ENCODE assay signal across 10 mouse cellular contexts in the genomic region with DNA sequence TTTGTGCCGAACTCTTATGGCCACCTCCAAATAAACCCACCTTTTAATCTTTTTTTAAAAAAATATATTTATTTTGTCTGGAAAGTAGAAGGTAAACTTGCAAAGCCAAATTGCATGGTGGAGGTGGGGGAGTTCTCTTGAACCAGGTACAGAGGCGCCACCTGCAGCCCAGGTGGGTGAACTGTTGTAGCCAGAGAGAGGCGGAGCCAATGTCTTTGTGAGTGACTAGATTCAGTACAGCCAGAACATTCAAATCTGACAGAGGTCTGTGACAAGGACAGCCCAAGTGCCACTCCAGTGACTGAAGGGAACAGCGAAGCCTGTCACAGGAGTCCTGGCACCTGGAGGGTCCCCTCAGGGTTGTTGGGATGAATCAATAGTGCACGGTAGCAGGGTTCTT.
DNase-seq lines count a peak whose midpoint lies in the region; ATAC-seq and TF ChIP-seq lines count a peak whose summit lies in the region.
"Had no signal": no experiment of that assay in that cellular context is flagged by ENCODE, and none has a peak within 500 bp of the region (broad histone marks: within the 10 kb centered on the region; RNA-seq: fewer than 3 reads in every experiment).

No protein-coding gene starts in this region.

- no peak for DNase-seq in layer of hippocampus, adult 2 months (ENCODE audit: low spot score in 2 of 2)
- no peak for DNase-seq in layer of hippocampus, postnatal 36 days
- DNase-seq in ES-E14 (ENCODE audit: low read depth, low spot score), result peak; percentile 56
- DNase-seq in cerebellum, adult 8-10 months, result peak; percentile 12
- DNase-seq in thymus, postnatal 10 days (ENCODE audit: low spot score in 2 of 2), result peak; percentile 27 to 49

- no peaks in the 10 kb centered on the region for H3K27me3 ChIP-seq in intestine, postnatal 0 days (replicated peaks; ENCODE audit: control insufficient read depth, insufficient read depth, low read length)
- no peaks in the 10 kb centered on the region for H3K27me3 ChIP-seq in lung, embryonic 16.5 days (ENCODE audit: control insufficient read depth, insufficient read depth, low read depth, low read length)
- H3K27me3 ChIP-seq: embryonic facial prominence, embryonic 12.5 days; limb, embryonic 12.5 days had no signal

- H3K4me2 ChIP-seq in intestine, postnatal 0 days (replicated peaks; ENCODE audit: low read depth), result no peak overlapping the region
- H3K4me2 ChIP-seq in lung, embryonic 16.5 days (ENCODE audit: low read depth, low read length), result no peak overlapping the region
- H3K4me2 ChIP-seq: embryonic facial prominence, embryonic 12.5 days; limb, embryonic 12.5 days had no signal

- no peaks in the 10 kb centered on the region for H3K9me3 ChIP-seq in ES-E14 (ENCODE audit: control insufficient read depth, insufficient read depth, low read depth, low read length)
- H3K9me3 ChIP-seq in intestine, postnatal 0 days (ENCODE audit: control insufficient read depth), result no peaks in the 10 kb centered on the region
- H3K9me3 ChIP-seq in lung, embryonic 16.5 days (ENCODE audit: control insufficient read depth, low read length), result no peaks in the 10 kb centered on the region
- H3K9me3 ChIP-seq: embryonic facial prominence, embryonic 12.5 days; limb, embryonic 12.5 days had no signal

- H3K9ac ChIP-seq in ES-E14 (ENCODE audit: insufficient read depth, low read depth, low read length, poor library complexity, severe bottlenecking), result no peak overlapping the region
- H3K9ac ChIP-seq in intestine, postnatal 0 days (ENCODE audit: low read depth, low read length), result no peak overlapping the region
- H3K9ac ChIP-seq in lung, embryonic 16.5 days (ENCODE audit: low read length), result no peak overlapping the region
- H3K9ac ChIP-seq: embryonic facial prominence, embryonic 12.5 days; limb, embryonic 12.5 days had no signal

- H3K36me3 ChIP-seq in ES-E14 (ENCODE audit: control insufficient read depth, insufficient read depth, low read length, poor library complexity, severe bottlenecking), result no peaks in the 10 kb centered on the region; the same call in 1 of the 2 replicates
- peaks cover 16% of the 10 kb centered on the region for H3K36me3 ChIP-seq in intestine, postnatal 0 days (ENCODE audit: control insufficient read depth, insufficient read depth)
- no peaks in the 10 kb centered on the region for H3K36me3 ChIP-seq in lung, embryonic 16.5 days (ENCODE audit: control insufficient read depth, insufficient read depth, low read length)
- H3K36me3 ChIP-seq: embryonic facial prominence, embryonic 12.5 days; limb, embryonic 12.5 days had no signal

- ATAC-seq in intestine, postnatal 0 days, result peak; percentile 68
- peak; percentile 38; the same call in 1 of the 2 replicates for ATAC-seq in lung, embryonic 16.5 days (ENCODE audit: low read depth)
- ATAC-seq in erythroid progenitor cell, adult 5-6 weeks (replicated peaks; ENCODE audit: low FRiP score, poor library complexity, severe bottlenecking), result no peak

- TF ChIP-seq CTCF in layer of hippocampus, adult 2 months (conservative IDR thresholded peaks at IDR 0.05), result peak; percentile 63
- TF ChIP-seq CTCF in intestine, postnatal 0 days (IDR thresholded peaks at IDR 0.05; ENCODE audit: low read depth), result peak; percentile 80

- no peak overlapping the region for H3K4me3 ChIP-seq in layer of hippocampus, adult 2 months
- no peak overlapping the region for H3K4me3 ChIP-seq in ES-E14 (ENCODE audit: insufficient read depth in 1 of 2, low read depth in 1 of 2, low read length in 2 of 2, poor library complexity in 1 of 2, severe bottlenecking in 1 of 2)
- no peak overlapping the region for H3K4me3 ChIP-seq in intestine, postnatal 0 days (ENCODE audit: low read depth, low read length)
- no peak overlapping the region for H3K4me3 ChIP-seq in lung, embryonic 16.5 days (ENCODE audit: low read length)
- H3K4me3 ChIP-seq: embryonic facial prominence, embryonic 12.5 days; limb, embryonic 12.5 days had no signal

- in situ Hi-C loops in ES-E14 (cut with MboI; ENCODE audit: low sequenced_read_pairs in 2 of 2, unreplicated experiment in 2 of 2), result no loop called here

- WGBS in intestine, postnatal 0 days, result 63% methylated on average over 5 of the region's 5 CpGs
- 47% methylated on average over 5 of the region's 5 CpGs for WGBS in lung, embryonic 16.5 days

- no peak overlapping the region for H3K27ac ChIP-seq in layer of hippocampus, adult 2 months
- no peak overlapping the region for H3K27ac ChIP-seq in ES-E14 (ENCODE audit: insufficient read depth, low read depth, low read length, poor library complexity, severe bottlenecking)
- no peak overlapping the region for H3K27ac ChIP-seq in intestine, postnatal 0 days (ENCODE audit: low read depth, low read length)
- H3K27ac ChIP-seq in lung, embryonic 16.5 days (ENCODE audit: low read length), result no peak overlapping the region
- H3K27ac ChIP-seq: embryonic facial prominence, embryonic 12.5 days; limb, embryonic 12.5 days had no signal

- peaks cover 2 to 6% of the 10 kb centered on the region in 2 experiments; a peak in 1 of 4 replicates for H3K4me1 ChIP-seq in ES-E14 (ENCODE audit: control insufficient read depth in 2 of 2, insufficient read depth in 2 of 2, low read length in 2 of 2, poor library complexity in 1 of 2)
- no peaks in the 10 kb centered on the region for H3K4me1 ChIP-seq in intestine, postnatal 0 days (replicated peaks; ENCODE audit: control insufficient read depth, insufficient read depth, low read length)
- H3K4me1 ChIP-seq in lung, embryonic 16.5 days (replicated peaks; ENCODE audit: control insufficient read depth, insufficient read depth, low read length), result no peaks in the 10 kb centered on the region
- H3K4me1 ChIP-seq: embryonic facial prominence, embryonic 12.5 days; limb, embryonic 12.5 days had no signal

TF ChIP-seq in ES-E14, 5 proteins besides CTCF, POLR2A, EP300 and RAD21:
- TF ChIP-seq ZC3H11A (IDR thresholded peaks at IDR 0.05; ENCODE audit: borderline replicate concordance, low read depth, low read length), result peak; percentile 80
- no peak for TF ChIP-seq ZNF384 (IDR thresholded peaks at IDR 0.05; ENCODE audit: low read depth, low read length)

Comparison
In these comparisons a context has a peak if more than half of its experiments do, and no peak if none do; other contexts are left out.
1. DNase-seq: peak in ES-E14 (single experiment), cerebellum, adult 8-10 months (single experiment) and thymus, postnatal 10 days (2 of 2); none in layer of hippocampus, adult 2 months (0 of 2) and layer of hippocampus, postnatal 36 days (0 of 2).